Mouse (Mus musculus): ENCODE data around the gene Fyn. TPM values are rescaled to one million over a fixed set of nuclear protein-coding genes. Genes with fewer than 3 reads are reported as not detected.

Fyn gene
- polyA plus RNA-seq, 1 experiment = 35.5 TPM

DNA sequence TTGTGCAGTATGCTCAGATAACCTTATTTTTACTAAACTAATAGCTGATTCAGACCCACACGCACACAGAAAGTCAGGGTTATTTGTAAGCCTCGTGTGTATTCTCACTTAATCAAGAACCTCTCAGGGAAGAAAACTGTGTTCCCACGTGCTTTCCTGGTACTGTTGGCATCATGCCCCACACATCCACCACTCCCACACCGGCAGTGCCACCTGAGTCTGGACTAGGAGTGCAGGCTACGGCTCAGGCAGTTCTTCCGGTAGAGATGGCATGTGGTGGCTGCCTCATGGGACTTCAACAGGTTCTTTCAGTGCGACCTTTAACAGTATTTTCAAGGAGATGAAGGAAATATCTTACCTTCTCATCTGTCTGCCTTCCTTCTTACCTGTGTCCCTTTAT is 104.3 kb downstream of the Fyn start:
- Histone ChIP-seq H3K27ac (ENCODE audit: insufficient read depth, low read depth, low read length) (no peak overlapping the region), H3K4me3 (ENCODE audit: insufficient read depth, low read length) (no peak overlapping the region), H3K4me1 (ENCODE audit: control insufficient read depth, insufficient read depth, low read length) (peaks cover 32% of the 10 kb centered on the region)
- TF ChIP-seq CTCF (IDR thresholded peaks at IDR 0.05; ENCODE audit: low read depth, low read length) (no peak), POLR2A (IDR thresholded peaks at IDR 0.05; ENCODE audit: borderline replicate concordance, low read depth, low read length) (no peak)

DNA sequence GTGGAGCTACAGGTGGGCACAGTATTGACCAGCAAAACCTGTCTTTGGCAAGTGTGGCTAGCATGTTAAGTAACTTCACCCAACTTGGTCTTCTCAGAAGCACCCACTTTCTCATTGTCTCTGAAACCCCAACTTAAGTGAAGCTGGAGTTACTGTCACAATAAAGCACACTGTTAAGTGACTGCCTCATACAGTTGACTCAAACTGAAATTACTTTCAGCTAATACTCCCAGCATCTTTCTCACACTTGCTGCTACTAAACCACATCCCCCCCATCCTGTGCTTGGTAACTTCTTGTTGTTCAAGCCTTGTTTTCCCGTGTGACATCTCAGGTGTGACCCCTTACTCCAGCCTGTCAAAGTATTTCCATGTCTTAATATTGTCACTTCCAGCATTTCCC is 110.7 kb downstream of the Fyn start:
- Histone ChIP-seq H3K4me1 (ENCODE audit: control insufficient read depth, insufficient read depth, low read length) (peaks cover 3% of the 10 kb centered on the region; the same call in 1 of the 2 replicates), H3K4me3 (ENCODE audit: insufficient read depth, low read length) (no peak overlapping the region), H3K27ac (ENCODE audit: insufficient read depth, low read depth, low read length) (no peak overlapping the region)
- no peak for TF ChIP-seq CTCF (IDR thresholded peaks at IDR 0.05; ENCODE audit: low read depth, low read length)
- no peak for TF ChIP-seq POLR2A (IDR thresholded peaks at IDR 0.05; ENCODE audit: borderline replicate concordance, low read depth, low read length)

DNA sequence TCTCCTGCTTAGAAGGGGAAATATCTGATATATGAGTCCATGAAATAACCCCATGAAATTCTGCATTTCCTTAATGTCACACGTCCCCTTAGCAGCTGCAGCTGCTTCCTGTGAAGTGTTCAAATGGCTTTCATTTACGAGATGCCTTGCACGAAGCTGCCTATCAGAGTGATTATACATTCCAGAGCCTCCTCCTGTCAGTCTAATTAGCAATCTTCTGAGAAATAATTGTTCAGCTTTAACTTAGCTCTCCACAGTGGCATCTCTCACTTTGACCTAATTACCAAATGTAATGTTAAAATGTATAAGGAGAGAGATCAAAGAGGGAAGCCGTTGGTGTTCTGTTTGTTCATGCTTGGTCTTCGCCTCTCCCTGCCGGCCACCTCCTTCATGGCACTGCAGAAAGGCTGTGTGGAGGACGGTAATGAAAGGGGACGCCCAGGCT is 115.7 kb downstream of the Fyn start:
- peaks cover 20% of the 10 kb centered on the region for H3K4me1 ChIP-seq (ENCODE audit: control insufficient read depth, insufficient read depth, low read length)
- H3K27ac ChIP-seq (ENCODE audit: insufficient read depth, low read depth, low read length) = no peak overlapping the region
- TF ChIP-seq POLR2A (IDR thresholded peaks at IDR 0.05; ENCODE audit: borderline replicate concordance, low read depth, low read length) (no peak), CTCF (IDR thresholded peaks at IDR 0.05; ENCODE audit: low read depth, low read length) (no peak)
- no peak overlapping the region for H3K4me3 ChIP-seq (ENCODE audit: insufficient read depth, low read length)

DNA sequence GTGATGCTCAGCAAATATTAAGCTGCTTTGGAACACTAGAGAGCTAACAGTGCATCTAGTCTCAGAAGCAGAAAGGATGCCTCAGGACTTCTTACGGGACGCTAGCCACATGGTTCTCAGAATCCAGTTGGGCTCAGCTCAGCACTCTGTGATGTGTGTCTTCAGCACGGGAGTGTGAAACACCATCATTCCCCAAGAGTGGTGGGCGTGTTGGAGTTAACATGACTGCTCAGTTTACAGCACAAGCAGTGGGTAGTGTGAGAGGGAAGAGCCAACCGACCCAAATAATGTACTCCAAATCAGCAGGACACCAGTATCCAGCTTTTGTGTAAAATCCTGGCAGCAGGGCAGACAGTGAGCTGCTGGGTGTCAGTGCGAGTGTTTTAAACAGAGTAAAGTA is 116.2 kb downstream of the Fyn start:
- Histone ChIP-seq H3K4me1 (ENCODE audit: control insufficient read depth, insufficient read depth, low read length) (peaks cover 25% of the 10 kb centered on the region), H3K4me3 (ENCODE audit: insufficient read depth, low read length) (no peak overlapping the region), H3K27ac (ENCODE audit: insufficient read depth, low read depth, low read length) (no peak overlapping the region)
- TF ChIP-seq POLR2A (IDR thresholded peaks at IDR 0.05; ENCODE audit: borderline replicate concordance, low read depth, low read length) (no peak), CTCF (IDR thresholded peaks at IDR 0.05; ENCODE audit: low read depth, low read length) (no peak)

DNA sequence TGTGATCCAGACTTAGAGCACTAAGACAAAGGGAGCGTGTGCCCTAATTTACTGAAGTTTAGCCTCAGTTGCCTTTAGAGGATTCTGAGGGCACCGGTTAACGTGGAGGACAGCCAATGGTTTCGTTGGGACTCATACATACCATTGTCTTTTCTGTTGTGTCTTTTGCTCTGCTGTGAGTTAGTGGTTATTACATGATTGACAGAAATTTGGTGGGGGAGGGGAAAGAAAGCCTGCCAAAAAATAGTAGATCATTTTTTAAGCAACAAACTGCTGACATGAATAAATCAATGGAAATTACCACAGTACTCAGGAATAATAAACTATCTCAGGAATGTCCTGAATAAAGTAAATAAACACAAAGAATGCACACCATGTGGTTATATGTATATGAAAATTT is 117.3 kb downstream of the Fyn start:
- TF ChIP-seq POLR2A (IDR thresholded peaks at IDR 0.05; ENCODE audit: borderline replicate concordance, low read depth, low read length) = no peak
- TF ChIP-seq CTCF (IDR thresholded peaks at IDR 0.05; ENCODE audit: low read depth, low read length) = no peak
- H3K4me1 ChIP-seq (ENCODE audit: control insufficient read depth, insufficient read depth, low read length) = peaks cover 34% of the 10 kb centered on the region
- no peak overlapping the region for H3K27ac ChIP-seq (ENCODE audit: insufficient read depth, low read depth, low read length)
- H3K4me3 ChIP-seq (ENCODE audit: insufficient read depth, low read length) = no peak overlapping the region

DNA sequence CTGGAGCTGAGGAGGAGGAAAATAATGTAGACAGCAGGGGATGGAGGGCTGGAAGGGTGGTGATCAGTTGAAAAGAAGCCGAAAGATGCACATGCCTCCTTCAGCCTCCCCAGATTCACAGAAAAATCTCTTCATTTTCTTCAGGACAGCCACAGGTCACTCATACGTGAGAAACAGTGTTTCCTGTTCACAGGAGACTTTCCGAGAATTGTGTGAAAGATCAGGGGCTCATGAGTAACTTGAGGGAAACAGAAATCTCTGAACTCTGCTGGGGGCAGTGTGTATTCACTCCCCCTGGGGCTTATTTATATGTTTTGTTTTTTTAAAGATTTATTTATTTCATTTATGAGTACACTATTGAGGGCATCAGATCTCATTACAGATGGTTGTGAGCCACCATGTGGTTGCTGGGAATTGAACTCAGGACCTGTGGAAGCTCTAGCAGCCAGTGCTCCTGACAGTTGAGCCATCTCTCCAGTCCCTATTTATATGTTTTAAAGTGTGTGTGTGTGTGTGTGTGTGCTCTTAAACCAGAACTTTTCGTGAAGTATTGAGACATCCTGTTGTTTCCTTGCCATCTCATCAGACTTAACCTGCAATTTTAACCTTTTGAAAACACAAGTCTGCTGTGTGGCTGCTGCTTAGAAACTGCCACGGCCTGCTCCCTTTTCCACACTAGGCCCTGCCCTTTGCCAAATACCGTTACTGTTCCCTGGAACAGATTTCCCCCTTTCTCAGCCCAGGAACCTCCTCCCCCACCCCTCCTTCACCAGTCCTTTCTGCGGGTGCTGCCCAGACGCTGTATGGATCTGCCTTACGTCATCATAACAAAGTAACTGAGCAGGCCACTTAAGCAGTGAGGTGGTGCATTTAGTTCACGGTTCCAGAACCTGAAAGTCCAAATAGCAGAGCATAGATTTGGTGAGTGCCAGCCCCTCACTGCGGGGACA is 118.1 kb downstream of the Fyn start:
- TF ChIP-seq POLR2A (IDR thresholded peaks at IDR 0.05; ENCODE audit: borderline replicate concordance, low read depth, low read length) (no peak), CTCF (IDR thresholded peaks at IDR 0.05; ENCODE audit: low read depth, low read length) (no peak)
- Histone ChIP-seq H3K27ac (ENCODE audit: insufficient read depth, low read depth, low read length) (no peak overlapping the region), H3K4me3 (ENCODE audit: insufficient read depth, low read length) (no peak overlapping the region), H3K4me1 (ENCODE audit: control insufficient read depth, insufficient read depth, low read length) (peaks cover 36% of the 10 kb centered on the region)

DNA sequence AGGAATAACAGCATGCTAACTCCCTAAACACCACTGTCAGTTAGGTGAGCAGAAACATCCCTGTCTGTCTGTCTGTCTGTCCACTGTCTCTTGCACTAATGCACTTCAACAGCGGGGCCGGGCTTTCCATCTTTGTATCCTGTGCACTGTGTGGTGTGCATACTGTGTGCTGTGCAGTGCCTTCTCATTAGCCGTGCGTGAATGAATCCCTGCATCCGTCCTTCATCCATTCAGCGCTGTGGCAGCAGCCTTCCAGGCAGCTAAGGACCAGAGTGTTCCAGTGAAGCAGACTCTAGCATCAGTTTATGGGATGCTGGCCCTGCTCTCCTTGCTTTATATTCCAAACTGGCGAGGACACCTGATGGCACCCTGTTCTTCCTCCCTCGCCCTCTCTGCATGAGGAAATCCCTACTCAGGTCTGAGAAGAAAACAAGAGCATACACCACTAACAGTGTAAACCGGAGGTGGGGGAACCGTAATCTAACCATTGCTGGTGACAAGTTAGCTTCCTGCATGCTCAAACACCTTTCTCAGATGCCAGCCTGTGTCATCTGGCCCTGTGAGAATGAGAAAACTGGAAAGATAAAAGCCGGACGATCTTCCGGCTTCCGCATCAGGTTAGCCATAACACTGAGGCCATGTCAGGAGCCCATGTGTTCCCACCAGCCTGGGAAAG is 119.2 kb downstream of the Fyn start:
- no peak overlapping the region for H3K27ac ChIP-seq (ENCODE audit: insufficient read depth, low read depth, low read length)
- TF ChIP-seq POLR2A (IDR thresholded peaks at IDR 0.05; ENCODE audit: borderline replicate concordance, low read depth, low read length) (no peak), CTCF (IDR thresholded peaks at IDR 0.05; ENCODE audit: low read depth, low read length) (no peak)
- H3K4me3 ChIP-seq (ENCODE audit: insufficient read depth, low read length) = no peak overlapping the region
- H3K4me1 ChIP-seq (ENCODE audit: control insufficient read depth, insufficient read depth, low read length) = peaks cover 45% of the 10 kb centered on the region

DNA sequence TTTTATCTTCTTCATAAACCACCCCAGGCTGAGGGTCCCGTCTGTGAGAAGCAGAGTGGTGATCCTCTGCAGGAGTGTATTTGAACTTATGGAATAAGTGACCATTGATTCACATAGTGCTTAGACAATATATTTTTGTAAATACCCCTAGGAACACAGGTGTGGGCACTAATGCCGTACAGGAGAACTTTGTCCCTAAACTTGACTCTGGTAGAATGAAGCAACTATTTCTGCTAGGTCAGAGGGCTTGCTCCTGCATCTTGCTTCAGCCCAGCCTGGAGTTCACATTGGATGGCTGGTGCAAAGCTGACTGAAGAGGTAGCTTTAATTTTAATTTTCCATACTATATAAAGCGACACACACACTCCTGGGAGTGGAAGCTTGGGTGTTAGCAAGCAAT is 119.9 kb downstream of the Fyn start:
- Histone ChIP-seq H3K4me1 (ENCODE audit: control insufficient read depth, insufficient read depth, low read length) (peaks cover 50% of the 10 kb centered on the region), H3K27ac (ENCODE audit: insufficient read depth, low read depth, low read length) (no peak overlapping the region), H3K4me3 (ENCODE audit: insufficient read depth, low read length) (no peak overlapping the region)
- no peak for TF ChIP-seq POLR2A (IDR thresholded peaks at IDR 0.05; ENCODE audit: borderline replicate concordance, low read depth, low read length)
- TF ChIP-seq CTCF (IDR thresholded peaks at IDR 0.05; ENCODE audit: low read depth, low read length) = no peak

DNA sequence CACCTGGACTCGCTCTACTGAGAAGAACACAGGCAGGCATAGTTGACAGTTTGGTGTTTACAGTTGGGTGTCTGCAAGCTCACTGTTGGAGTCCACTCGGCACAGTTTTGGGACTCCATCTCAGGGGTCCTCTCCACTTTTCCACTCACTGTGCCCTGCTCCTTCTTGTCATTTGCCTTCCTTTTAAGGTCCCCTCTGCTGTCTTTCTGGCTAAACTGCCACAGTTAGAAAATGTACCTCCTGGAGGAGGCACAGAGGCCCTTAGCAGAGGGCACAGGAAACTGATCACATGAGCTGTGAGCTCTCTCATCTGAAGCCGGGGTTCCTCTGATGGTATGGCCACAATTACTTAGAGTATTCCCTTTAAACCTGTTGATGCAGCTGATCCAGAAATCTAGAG is 120.3 kb downstream of the Fyn start:
- H3K27ac ChIP-seq (ENCODE audit: insufficient read depth, low read depth, low read length) = no peak overlapping the region
- TF ChIP-seq CTCF (IDR thresholded peaks at IDR 0.05; ENCODE audit: low read depth, low read length) (no peak), POLR2A (IDR thresholded peaks at IDR 0.05; ENCODE audit: borderline replicate concordance, low read depth, low read length) (no peak)
- H3K4me3 ChIP-seq (ENCODE audit: insufficient read depth, low read length) = no peak overlapping the region
- peaks cover 52% of the 10 kb centered on the region for H3K4me1 ChIP-seq (ENCODE audit: control insufficient read depth, insufficient read depth, low read length)

All from bone marrow macrophage, adult 2 months (primary cell).